Mouse (Mus musculus) spleen, adult 2 months (tissue): ENCODE data around the gene Actl11.

Source experiments
- CTCF ChIP-seq: fragments of 200-500 bp; IDR thresholded peaks from 2 replicates; pipeline ENCODE4 v1.5.1; 2011; ENCODE audit warnings: mild to moderate bottlenecking, inconsistent platforms; ENCODE audit not compliant: insufficient read depth, insufficient read length, insufficient replicate concordance; ENCODE audit errors: extremely low read depth
- POLR2A ChIP-seq: fragments of 200-500 bp; IDR thresholded peaks from 2 replicates; pipeline ENCODE4 v1.6.1; 2011; ENCODE audit warnings: low read depth, low read length, inconsistent platforms

DNA sequence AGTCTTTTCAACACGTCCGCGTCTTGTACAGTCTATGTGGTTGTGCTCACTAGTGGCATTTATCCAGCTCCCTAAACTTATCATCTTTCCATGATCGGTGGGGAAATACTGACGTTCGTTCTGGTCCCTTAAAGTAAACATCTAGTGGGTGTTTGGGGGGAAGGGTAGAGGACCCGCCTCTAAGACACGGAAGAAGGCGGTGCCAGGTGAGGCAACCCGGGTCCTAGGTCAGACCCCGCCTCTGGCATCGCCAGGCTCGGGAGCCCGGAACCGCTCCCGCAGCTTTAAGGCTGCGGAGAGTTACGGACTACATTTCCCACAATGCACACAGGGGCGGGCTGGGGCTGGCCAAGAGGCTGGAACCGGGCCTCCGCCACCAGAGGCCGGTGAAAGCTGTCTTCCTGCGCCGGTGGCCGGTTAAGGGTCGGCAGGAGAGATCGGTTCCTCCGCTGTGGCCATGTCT is 40.4 kb upstream of the Actl11 start, which contains the start of gene Mon1a:
- TF ChIP-seq CTCF (no peak), POLR2A (no peak; the same call in 1 of the 2 replicates)
